Comparison of ENCODE assay signal across 7 mouse cellular contexts in the genomic region with DNA sequence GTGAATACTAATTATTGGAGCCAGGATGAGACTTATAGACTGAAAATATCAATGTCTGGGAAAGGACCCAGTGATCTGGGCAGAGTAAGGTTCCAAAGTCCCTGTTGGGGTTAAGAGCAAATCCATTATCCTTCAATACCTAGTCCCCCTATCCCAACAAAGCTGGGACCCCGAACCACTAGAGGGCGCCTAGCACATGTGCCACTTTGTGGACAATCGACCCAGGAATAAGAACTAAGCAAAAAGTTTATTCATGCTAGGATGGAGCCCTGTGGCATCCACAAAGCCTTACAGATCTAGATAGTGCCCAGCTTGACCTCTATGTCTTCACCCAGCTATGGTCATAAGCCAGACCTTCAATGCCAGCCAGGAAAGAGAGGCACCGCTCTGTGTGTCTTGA. TPM values are rescaled to one million over a fixed set of nuclear protein-coding genes. Genes with fewer than 3 reads are reported as not detected.
DNase-seq lines count a peak whose midpoint lies in the region; ATAC-seq and TF ChIP-seq lines count a peak whose summit lies in the region.

No protein-coding gene starts in this region.

- no peak overlapping the region for H3K4me3 ChIP-seq in gastrocnemius, adult 2 months
- no peak overlapping the region for H3K4me3 ChIP-seq in intestine, postnatal 0 days (ENCODE audit: low read depth, low read length)
- H3K4me3 ChIP-seq in limb, embryonic 10.5 days = no peak overlapping the region
- H3K4me3 ChIP-seq in midbrain, embryonic 14.5 days (replicated peaks; ENCODE audit: low read depth, low read length) = no peak overlapping the region

- no peaks in the 10 kb centered on the region for H3K9me3 ChIP-seq in intestine, postnatal 0 days (ENCODE audit: control insufficient read depth)
- H3K9me3 ChIP-seq in limb, embryonic 10.5 days (replicated peaks) = no peaks in the 10 kb centered on the region
- no peaks in the 10 kb centered on the region for H3K9me3 ChIP-seq in midbrain, embryonic 14.5 days (ENCODE audit: control insufficient read depth, low read length)

- no peaks in the 10 kb centered on the region for H3K36me3 ChIP-seq in intestine, postnatal 0 days (ENCODE audit: control insufficient read depth, insufficient read depth)
- H3K36me3 ChIP-seq in limb, embryonic 10.5 days = no peaks in the 10 kb centered on the region
- H3K36me3 ChIP-seq in midbrain, embryonic 14.5 days (ENCODE audit: control insufficient read depth, insufficient read depth, low read length) = no peaks in the 10 kb centered on the region

- DNase-seq in ZHBTc4 (ENCODE audit: low read depth, low spot score) = peak; percentile 90
- DNase-seq in cerebellum, postnatal 10 days = peak; percentile 94 to 96
- peak; percentile 91 for DNase-seq in gastrocnemius, adult 2 months
- peak; percentile 91 for DNase-seq in limb, embryonic 10.5 days (ENCODE audit: low spot score)
- peak; percentile 93 for DNase-seq in midbrain, embryonic 14.5 days
- DNase-seq in spleen, postnatal 14 days (ENCODE audit: low spot score in 2 of 2) = peak; percentile 55 to 77

- no peak overlapping the region for H3K9ac ChIP-seq in intestine, postnatal 0 days (ENCODE audit: low read depth, low read length)
- H3K9ac ChIP-seq in midbrain, embryonic 14.5 days (replicated peaks; ENCODE audit: low read length) = no peak overlapping the region

- no peaks in the 10 kb centered on the region for H3K4me1 ChIP-seq in intestine, postnatal 0 days (replicated peaks; ENCODE audit: control insufficient read depth, insufficient read depth, low read length)
- peaks cover 20% of the 10 kb centered on the region for H3K4me1 ChIP-seq in limb, embryonic 10.5 days
- no peaks in the 10 kb centered on the region for H3K4me1 ChIP-seq in midbrain, embryonic 14.5 days (ENCODE audit: control insufficient read depth, insufficient read depth, low read length)

- peak; percentile 97 for TF ChIP-seq CTCF in gastrocnemius, adult 2 months (IDR thresholded peaks at IDR 0.05)
- TF ChIP-seq CTCF in intestine, postnatal 0 days (IDR thresholded peaks at IDR 0.05; ENCODE audit: low read depth) = peak; percentile 93

- H3K4me2 ChIP-seq in intestine, postnatal 0 days (replicated peaks; ENCODE audit: low read depth) = no peak overlapping the region
- H3K4me2 ChIP-seq in midbrain, embryonic 14.5 days (ENCODE audit: low read length) = no peak overlapping the region

- intact Hi-C loops in gastrocnemius, adult 2 months (cut with DNase I) = loop anchor here (5.0 kb wide), 1 partner anchor 99 kb away; no protein-coding TSS in a partner anchor

- no peaks in the 10 kb centered on the region for H3K27me3 ChIP-seq in intestine, postnatal 0 days (replicated peaks; ENCODE audit: control insufficient read depth, insufficient read depth, low read length)
- no peaks in the 10 kb centered on the region for H3K27me3 ChIP-seq in limb, embryonic 10.5 days (ENCODE audit: low read depth, poor library complexity, severe bottlenecking)
- H3K27me3 ChIP-seq in midbrain, embryonic 14.5 days (ENCODE audit: control insufficient read depth, insufficient read depth, low read length) = no peaks in the 10 kb centered on the region

- 19% methylated on average over 4 of the region's 4 CpGs for WGBS in intestine, postnatal 0 days
- WGBS in limb, embryonic 10.5 days = 17% methylated on average over 4 of the region's 4 CpGs
- WGBS in midbrain, embryonic 14.5 days = 19% methylated on average over 4 of the region's 4 CpGs

- H3K27ac ChIP-seq in gastrocnemius, adult 2 months = no peak overlapping the region
- no peak overlapping the region for H3K27ac ChIP-seq in intestine, postnatal 0 days (ENCODE audit: low read depth, low read length)
- H3K27ac ChIP-seq in limb, embryonic 10.5 days = peak overlapping the region; percentile 67; the same call in 1 of the 2 replicates
- H3K27ac ChIP-seq in midbrain, embryonic 14.5 days (replicated peaks; ENCODE audit: low read depth, low read length) = no peak overlapping the region

- no peak; the same call in 1 of the 2 replicates for ATAC-seq in intestine, postnatal 0 days
- no peak for ATAC-seq in midbrain, embryonic 14.5 days (ENCODE audit: low FRiP score, low TSS enrichment)

RNA-seq across cellular contexts. Expression of gene Tfap4, which starts 8.3 kb away (rescaled TPM):
- total RNA-seq in gastrocnemius, adult 2 months (2021) = 1 to 10 TPM; 3.0 to 5.1 TPM
- polyA plus RNA-seq in intestine, postnatal 0 days (2015; fragmentation: Nextera tagmentation; extraction: Ambion mirVana) = 9.3 and 10.8 TPM in 2 replicates
- 41.4 and 48.5 TPM in 2 replicates for polyA plus RNA-seq in limb, embryonic 10.5 days (2016; fragmentation: Nextera tagmentation; extraction: Ambion mirVana)
- polyA plus RNA-seq in midbrain, embryonic 14.5 days (2014; fragmentation: Nextera tagmentation; extraction: Ambion mirVana) = 7.2 and 8.9 TPM in 2 replicates

RNA-seq across cellular contexts. Expression of gene Srl, which starts 26.3 kb away (rescaled TPM):
- 1,000 to 10,000 TPM; 1,026 to 1,225 TPM for total RNA-seq in gastrocnemius, adult 2 months (2021)
- polyA plus RNA-seq in intestine, postnatal 0 days (2015; fragmentation: Nextera tagmentation; extraction: Ambion mirVana) = 2.2 and 2.4 TPM in 2 replicates
- 29.4 and 34.3 TPM in 2 replicates for polyA plus RNA-seq in limb, embryonic 10.5 days (2016; fragmentation: Nextera tagmentation; extraction: Ambion mirVana)
- 17.6 and 25.7 TPM in 2 replicates for polyA plus RNA-seq in midbrain, embryonic 14.5 days (2014; fragmentation: Nextera tagmentation; extraction: Ambion mirVana)

RNA-seq across cellular contexts. Expression of gene Glis2, which starts 26.6 kb away (rescaled TPM):
- total RNA-seq in gastrocnemius, adult 2 months (2021) = 1 to 10 TPM; 5.2 to 6.9 TPM
- 9.2 and 10.5 TPM in 2 replicates for polyA plus RNA-seq in intestine, postnatal 0 days (2015; fragmentation: Nextera tagmentation; extraction: Ambion mirVana)
- polyA plus RNA-seq in limb, embryonic 10.5 days (2016; fragmentation: Nextera tagmentation; extraction: Ambion mirVana) = 27.0 and 30.7 TPM in 2 replicates
- polyA plus RNA-seq in midbrain, embryonic 14.5 days (2014; fragmentation: Nextera tagmentation; extraction: Ambion mirVana) = 13.2 and 13.4 TPM in 2 replicates

RNA-seq across cellular contexts. Expression of gene Pam16, which starts 56.9 kb away (rescaled TPM):
- total RNA-seq in gastrocnemius, adult 2 months (2021) = 100 to 1,000 TPM in 1 of 2 experiments, 10 to 100 TPM in 1; 97.4 to 112 TPM
- 63.3 and 72.1 TPM in 2 replicates for polyA plus RNA-seq in intestine, postnatal 0 days (2015; fragmentation: Nextera tagmentation; extraction: Ambion mirVana)
- polyA plus RNA-seq in limb, embryonic 10.5 days (2016; fragmentation: Nextera tagmentation; extraction: Ambion mirVana) = 108 and 113 TPM in 2 replicates
- polyA plus RNA-seq in midbrain, embryonic 14.5 days (2014; fragmentation: Nextera tagmentation; extraction: Ambion mirVana) = 171 and 207 TPM in 2 replicates
